Mouse (Mus musculus) MEL (cell line): ENCODE data around the gene Ephb2.

Experiments
- EP300 ChIP-seq, 2 experiments: IDR thresholded peaks; 2 replicates each; pipeline ENCODE4 v1.6.1; 2011; ENCODE audit warnings: improper control_type of control experiment in 2 of 2, low read length in 2 of 2, low read depth in 1 of 2, mild to moderate bottlenecking in 1 of 2
- GABPA ChIP-seq: IDR thresholded peaks from 2 replicates; pipeline ENCODE4 v1.6.1; 2012; ENCODE audit warnings: low read depth, mild to moderate bottlenecking, inconsistent platforms, low read length, improper control_type of control experiment, moderate library complexity
- MYC ChIP-seq: IDR thresholded peaks from 2 replicates; pipeline ENCODE4 v1.6.1; 2011; ENCODE audit warnings: low read depth, mild to moderate bottlenecking, low read length, improper control_type of control experiment, moderate library complexity
- NRF1 ChIP-seq: IDR thresholded peaks from 2 replicates; pipeline ENCODE4 v1.6.1; 2014; ENCODE audit warnings: low read depth, mild to moderate bottlenecking, inconsistent platforms, low read length, improper control_type of control experiment, moderate library complexity; ENCODE audit not compliant: poor library complexity, insufficient read depth, severe bottlenecking
- POLR2A ChIP-seq, 2 experiments: IDR thresholded peaks; 2 replicates each; pipeline ENCODE4 v1.6.1; 2011 to 2012; ENCODE audit warnings: low read length in 2 of 2, mild to moderate bottlenecking in 2 of 2, control low read depth in 1 of 2, improper control_type of control experiment in 1 of 2, low read depth in 1 of 2, moderate library complexity in 1 of 2; ENCODE audit not compliant: control insufficient read depth in 1 of 2, insufficient read depth in 1 of 2, poor library complexity in 1 of 2
- ZKSCAN1 ChIP-seq: IDR thresholded peaks from 2 replicates; pipeline ENCODE4 v1.6.1; 2012; ENCODE audit warnings: low read depth, mild to moderate bottlenecking, inconsistent platforms, low read length, improper control_type of control experiment, moderate library complexity

DNA sequence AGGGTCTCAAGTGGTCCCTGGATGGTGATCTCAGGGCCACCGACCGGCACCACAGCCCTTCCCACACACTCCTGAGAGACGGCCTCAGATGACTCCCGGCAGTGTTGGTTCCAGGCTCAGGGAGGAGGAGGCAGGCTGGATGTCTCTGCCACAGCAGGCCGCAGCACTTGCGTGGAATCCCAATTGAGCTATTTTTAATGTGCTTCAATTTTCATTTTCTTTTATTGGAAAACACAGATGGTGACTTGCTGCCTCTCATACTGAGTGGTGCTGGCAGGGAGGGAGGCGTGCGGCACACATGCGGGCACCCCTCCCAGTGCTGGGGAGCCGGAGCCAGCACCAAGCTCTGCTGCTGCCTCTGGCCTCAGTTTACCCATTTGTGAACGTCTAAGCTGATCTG, 42.5 kb downstream of the Ephb2 start:
- TF ChIP-seq EP300 (IDR thresholded peaks at IDR 0.05; ENCODE audit: low read depth in 1 of 2, low read length in 2 of 2) (no peak), MYC (no peak), ZKSCAN1 (no peak), POLR2A (IDR thresholded peaks at IDR 0.05; ENCODE audit: control insufficient read depth in 1 of 2, insufficient read depth in 1 of 2, low read depth in 1 of 2, low read length in 2 of 2, poor library complexity in 1 of 2) (no peak), NRF1 (no peak), GABPA (no peak)
